Mouse (Mus musculus) cerebellum, adult 2 months (tissue): ENCODE data around the gene Xpnpep3.
"Not testable (repeated sequence)": the region's sequence is repeated elsewhere in the genome, so short reads cannot be mapped to it uniquely, and the experiment has no call there.

ENCODE experiments used
- CTCF ChIP-seq: fragments of 200-500 bp; IDR thresholded peaks from 2 replicates; pipeline ENCODE4 v1.5.1; 2011; ENCODE audit warnings: low read depth, mild to moderate bottlenecking, control low read depth, low read length, moderate library complexity, borderline replicate concordance; ENCODE audit not compliant: insufficient read depth
- POLR2A ChIP-seq: fragments of 200-500 bp; IDR thresholded peaks from 2 replicates; pipeline ENCODE4 v1.6.1; 2011; ENCODE audit warnings: low read length, control low read depth, borderline replicate concordance; ENCODE audit not compliant: insufficient read depth

DNA sequence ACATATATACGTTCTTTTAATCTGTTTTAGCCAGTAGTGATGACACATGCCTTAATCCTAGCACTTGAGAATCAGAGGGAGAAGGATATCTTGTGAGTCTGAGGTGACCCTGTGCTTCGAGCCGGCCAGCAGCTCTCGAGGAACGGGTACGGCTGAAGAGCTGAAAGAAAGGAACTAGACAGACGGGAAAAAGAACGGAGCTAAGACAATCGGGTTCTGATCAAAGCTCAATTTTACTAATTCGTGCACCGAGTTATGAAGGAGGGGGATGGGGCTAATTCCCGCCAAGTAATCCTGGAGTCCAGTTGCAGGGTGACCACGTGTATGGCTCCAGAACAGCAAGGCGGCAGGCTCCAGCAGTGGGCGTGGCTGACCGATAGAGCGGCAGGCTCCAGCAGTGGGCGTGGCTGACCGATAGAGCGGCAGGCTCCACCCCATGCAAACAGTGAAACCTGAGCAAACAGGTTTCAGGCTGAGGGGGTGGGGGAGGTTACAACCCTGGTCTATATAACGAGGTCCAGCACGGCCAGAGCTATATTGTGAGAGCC, 16.9 kb downstream of the Xpnpep3 start:
- not testable (repeated sequence) for TF ChIP-seq CTCF, POLR2A
